Mouse (Mus musculus) forebrain, embryonic 12.5 days (tissue): Measurements from ENCODE around the gene Rcbtb2. TPM values are rescaled to one million over a fixed set of nuclear protein-coding genes. Genes with fewer than 3 reads are reported as not detected.
"Not testable (repeated sequence)": the region's sequence is repeated elsewhere in the genome, so short reads cannot be mapped to it uniquely, and the experiment has no call there.

ENCODE experiments used
- ATAC-seq: fragments of 200-750 bp; cut with Nextera tagmentation; 2 replicates; pipeline ENCODE4 v1.8.0; 2017; ENCODE audit warnings: moderate TSS enrichment; ENCODE audit not compliant: low FRiP score
- H3K27ac ChIP-seq: fragments of 300-500 bp; sonication (generic); 2 replicates; pipeline ENCODE4 v1.5.1; 2016; ENCODE audit warnings: mild to moderate bottlenecking
- H3K27me3 ChIP-seq: fragments of 300-500 bp; sonication (generic); 2 replicates; pipeline ENCODE4 v1.6.1; 2016; ENCODE audit warnings: mild to moderate bottlenecking
- H3K36me3 ChIP-seq: fragments of 300-500 bp; sonication (generic); replicated peaks from 2 replicates; pipeline ENCODE4 v1.6.1; 2016; ENCODE audit warnings: mild to moderate bottlenecking
- H3K4me1 ChIP-seq: fragments of 300-500 bp; sonication (generic); 2 replicates; pipeline ENCODE4 v1.6.1; 2016
- H3K4me2 ChIP-seq: fragments of 300-500 bp; sonication (generic); 2 replicates; pipeline ENCODE4 v1.6.1; 2016; ENCODE audit warnings: mild to moderate bottlenecking, moderate library complexity
- H3K4me3 ChIP-seq: fragments of 300-500 bp; sonication (generic); replicated peaks from 2 replicates; pipeline ENCODE4 v1.5.1; 2016; ENCODE audit warnings: mild to moderate bottlenecking
- H3K9ac ChIP-seq: fragments of 300-500 bp; sonication (generic); 2 replicates; pipeline ENCODE4 v1.6.1; 2016; ENCODE audit warnings: mild to moderate bottlenecking
- H3K9me3 ChIP-seq: fragments of 300-500 bp; sonication (generic); 2 replicates; pipeline ENCODE4 v1.6.1; 2016
- WGBS: fragments of 180-500 bp; shearing (Covaris S2); methylation state at CpG from one replicate; pipeline ENCODE4 v1.1.7; 2016; 5-methylcytosine and 5-hydroxymethylcytosine counted together
- polyA plus RNA-seq: library from polyadenylated mRNA; unstranded; fragments of >200 nt; fragmentation: Nextera tagmentation; extraction: Ambion mirVana; gene quantifications from 2 replicates; pipeline ENCODE4 v1.2.1, GENCODE M21; 2016

Rcbtb2 gene
- polyA plus RNA-seq, 1 experiment from 2014 or later: 136 TPM

DNA sequence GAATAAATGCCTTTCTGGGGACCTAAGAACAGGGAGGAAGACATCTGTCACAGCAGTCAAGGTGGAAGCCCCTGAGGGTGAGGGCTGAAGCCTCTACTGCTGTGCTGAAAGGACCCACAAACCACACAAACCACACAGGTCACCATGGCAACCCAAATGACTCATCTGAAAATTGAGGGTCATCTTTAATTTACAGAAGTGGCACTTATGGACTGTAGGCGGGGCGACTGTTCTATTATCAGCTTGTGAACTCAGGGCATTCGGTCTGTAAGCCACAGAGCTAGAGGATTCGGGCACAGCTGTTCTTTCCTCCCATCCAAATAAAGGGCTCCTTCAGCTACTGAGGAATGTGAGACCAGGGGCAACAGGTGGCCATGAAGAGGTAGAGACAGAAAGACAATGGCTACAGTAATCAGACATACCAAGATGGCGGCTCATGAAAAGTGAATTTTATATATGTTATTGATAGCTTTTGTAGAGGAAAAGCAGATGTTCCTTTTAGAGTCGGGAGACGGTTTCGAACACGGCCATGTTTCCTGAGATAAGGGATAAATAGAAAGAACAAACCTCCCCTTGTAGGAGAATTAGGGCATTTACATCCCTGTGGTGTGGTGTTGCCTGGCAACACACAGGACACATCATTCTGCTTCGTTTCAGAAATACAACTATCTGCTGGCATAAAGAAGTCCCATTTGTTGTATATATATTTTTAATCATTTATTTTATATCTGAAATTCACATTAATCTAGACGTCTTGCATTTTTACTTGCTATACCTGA lies 17.2 kb upstream of the Rcbtb2 start:
- H3K4me3 ChIP-seq: no peak overlapping the region
- peak; percentile 36; the same call in 1 of the 2 replicates for ATAC-seq
- no peak overlapping the region for H3K9ac ChIP-seq
- H3K36me3 ChIP-seq: no peaks in the 10 kb centered on the region
- peaks cover 10% of the 10 kb centered on the region for H3K4me1 ChIP-seq
- H3K4me2 ChIP-seq: no peak overlapping the region
- H3K9me3 ChIP-seq: no peaks in the 10 kb centered on the region
- WGBS: 58% methylated on average over 11 of the region's 11 CpGs
- H3K27me3 ChIP-seq: no peaks in the 10 kb centered on the region
- H3K27ac ChIP-seq: no peak overlapping the region

DNA sequence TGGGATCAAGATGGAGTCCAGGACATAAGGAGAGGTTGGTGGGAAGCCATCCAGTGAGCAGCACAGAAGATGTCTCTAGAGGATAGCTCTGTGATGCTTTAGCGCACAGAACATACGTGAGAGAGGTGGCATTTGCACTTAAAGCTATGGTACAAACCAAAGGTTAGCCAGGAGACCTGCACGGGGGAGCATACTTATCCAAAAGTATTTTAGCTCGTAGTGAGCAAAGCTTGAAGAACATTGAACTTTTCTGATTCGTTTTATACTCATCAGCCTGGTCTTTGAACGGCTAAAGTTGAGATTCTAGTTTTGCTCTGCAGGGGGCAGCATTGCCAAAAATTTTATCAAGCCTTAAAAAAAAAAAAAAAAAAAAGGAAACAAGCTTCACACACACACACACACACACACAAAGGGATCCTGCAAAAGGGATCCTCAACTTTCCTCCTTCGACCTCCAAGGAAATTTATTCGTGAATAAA lies 16.6 kb upstream of the Rcbtb2 start:
- H3K36me3 ChIP-seq: no peaks in the 10 kb centered on the region
- H3K27ac ChIP-seq: no peak overlapping the region
- no peak overlapping the region for H3K9ac ChIP-seq
- no peaks in the 10 kb centered on the region for H3K27me3 ChIP-seq
- no peak overlapping the region for H3K4me2 ChIP-seq
- peak; percentile 17; the same call in 1 of the 2 replicates for ATAC-seq
- H3K9me3 ChIP-seq: no peaks in the 10 kb centered on the region
- peaks cover 10% of the 10 kb centered on the region for H3K4me1 ChIP-seq
- 24% methylated on average over 8 of the region's 8 CpGs for WGBS
- H3K4me3 ChIP-seq: no peak overlapping the region

DNA sequence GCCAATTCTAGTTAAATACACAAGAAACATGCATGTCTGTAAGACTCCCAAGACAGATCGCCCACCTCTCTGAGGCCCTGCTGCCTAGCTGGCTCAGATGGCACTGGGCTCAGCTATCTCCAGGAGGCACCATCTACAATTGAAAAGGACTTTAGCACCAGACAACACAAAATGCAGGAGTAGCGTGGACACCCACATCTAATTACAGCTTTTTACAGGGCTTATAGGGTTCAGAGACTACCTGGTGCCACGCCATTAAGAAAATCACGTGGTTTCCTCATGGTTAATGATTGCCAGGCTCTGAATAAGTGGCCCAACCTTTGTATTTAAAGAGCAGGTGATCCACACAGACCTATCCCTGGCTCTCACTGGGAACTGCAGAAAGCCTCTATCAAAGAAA lies 15.9 kb upstream of the Rcbtb2 start:
- WGBS: 54% methylated on average over 4 of the region's 4 CpGs
- Histone ChIP-seq H3K36me3 (no peaks in the 10 kb centered on the region), H3K27me3 (no peaks in the 10 kb centered on the region), H3K27ac (no peak overlapping the region), H3K4me3 (no peak overlapping the region), H3K4me2 (no peak overlapping the region), H3K9ac (no peak overlapping the region), H3K9me3 (no peaks in the 10 kb centered on the region), H3K4me1 (peaks cover 10% of the 10 kb centered on the region)
- 0 out of 2 replicates have a peak, but pooled peaks have one; percentile 23 for ATAC-seq

DNA sequence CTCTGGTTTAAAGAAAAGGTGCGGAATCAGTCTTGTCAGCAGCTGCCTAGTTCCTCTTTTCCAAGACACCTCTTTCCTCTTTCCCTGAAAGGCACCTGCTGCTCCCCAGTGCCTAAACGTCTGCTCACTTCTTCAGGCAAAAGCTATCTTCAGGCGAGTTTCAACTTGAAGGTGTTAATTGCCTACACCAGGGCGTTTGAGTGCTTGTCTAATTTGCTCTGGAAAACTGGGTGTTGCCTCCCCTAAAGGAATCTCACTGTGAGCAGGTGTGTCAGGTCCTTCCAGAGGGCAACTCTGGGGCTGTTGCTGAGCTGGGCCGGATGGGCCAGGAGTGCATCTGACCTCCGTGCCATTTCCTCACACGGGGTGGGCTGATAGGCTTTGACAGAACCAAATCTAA lies 15.5 kb upstream of the Rcbtb2 start:
- no peaks in the 10 kb centered on the region for H3K9me3 ChIP-seq
- 51% methylated on average over 7 of the region's 7 CpGs for WGBS
- H3K9ac ChIP-seq: no peak overlapping the region
- H3K36me3 ChIP-seq: no peaks in the 10 kb centered on the region
- H3K4me1 ChIP-seq: peaks cover 10% of the 10 kb centered on the region
- H3K27me3 ChIP-seq: no peaks in the 10 kb centered on the region
- H3K4me3 ChIP-seq: no peak overlapping the region
- no peak overlapping the region for H3K4me2 ChIP-seq
- no peak overlapping the region for H3K27ac ChIP-seq
- ATAC-seq: peak; percentile 36; the same call in 1 of the 2 replicates

DNA sequence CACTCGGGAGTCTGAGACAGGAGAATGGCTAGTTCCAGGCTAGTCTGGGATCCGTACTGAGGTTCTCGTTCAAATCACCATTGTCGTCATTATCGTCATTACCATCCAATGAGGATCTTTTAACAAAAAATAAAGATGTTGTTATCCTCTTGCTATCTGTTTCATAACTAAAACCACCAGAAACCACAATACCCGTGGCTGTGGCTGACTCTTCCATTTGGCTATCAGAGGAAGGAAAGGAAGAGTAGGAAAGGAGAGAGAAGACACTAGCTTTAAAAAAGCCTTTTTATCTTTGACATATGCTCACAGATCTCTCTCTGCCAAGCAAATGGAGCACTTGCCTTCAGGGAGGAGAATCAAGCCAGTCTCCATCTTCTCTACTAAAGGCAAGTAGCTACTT lies 14.9 kb upstream of the Rcbtb2 start:
- H3K36me3 ChIP-seq: no peaks in the 10 kb centered on the region
- no peak overlapping the region for H3K4me2 ChIP-seq
- 84% methylated on average over 6 of the region's 6 CpGs for WGBS
- H3K27ac ChIP-seq: no peak overlapping the region
- no peak for ATAC-seq
- H3K27me3 ChIP-seq: no peaks in the 10 kb centered on the region
- peaks cover 6% of the 10 kb centered on the region; the same call in 1 of the 2 replicates for H3K4me1 ChIP-seq
- H3K9me3 ChIP-seq: no peaks in the 10 kb centered on the region
- H3K9ac ChIP-seq: no peak overlapping the region
- no peak overlapping the region for H3K4me3 ChIP-seq

- no peak overlapping the region for H3K4me2 ChIP-seq
- no peak overlapping the region for H3K27ac ChIP-seq
- no peaks in the 10 kb centered on the region for H3K36me3 ChIP-seq
- no peaks in the 10 kb centered on the region for H3K9me3 ChIP-seq
- WGBS: 61% methylated on average over 3 of the region's 3 CpGs
- no peaks in the 10 kb centered on the region for H3K27me3 ChIP-seq
- peaks cover 1% of the 10 kb centered on the region; the same call in 1 of the 2 replicates for H3K4me1 ChIP-seq
- H3K9ac ChIP-seq: no peak overlapping the region
- ATAC-seq: no peak
- H3K4me3 ChIP-seq: no peak overlapping the region
Observed at GRCm38 (mm10) chr14:73110682-73111081, 12.2 kb upstream of the Rcbtb2 start.

GRCm38 (mm10) chr14:73111091-73111490 lies 11.7 kb upstream of the Rcbtb2 start:
- Histone ChIP-seq H3K36me3 (no peaks in the 10 kb centered on the region), H3K4me2 (no peak overlapping the region), H3K9ac (no peak overlapping the region), H3K27me3 (no peaks in the 10 kb centered on the region), H3K27ac (no peak overlapping the region), H3K4me3 (no peak overlapping the region), H3K9me3 (no peaks in the 10 kb centered on the region), H3K4me1 (no peaks in the 10 kb centered on the region; the same call in 1 of the 2 replicates)
- no peak for ATAC-seq
- WGBS: 38% methylated on average over 1 of the region's 1 CpGs

- H3K4me1 ChIP-seq: no peaks in the 10 kb centered on the region
- H3K27me3 ChIP-seq: no peaks in the 10 kb centered on the region
- no peak overlapping the region for H3K27ac ChIP-seq
- no peak overlapping the region for H3K4me3 ChIP-seq
- H3K9me3 ChIP-seq: no peaks in the 10 kb centered on the region
- WGBS: 67% methylated on average over 12 of the region's 12 CpGs
- no peak for ATAC-seq
- H3K4me2 ChIP-seq: no peak overlapping the region
- H3K36me3 ChIP-seq: no peaks in the 10 kb centered on the region
- H3K9ac ChIP-seq: no peak overlapping the region
Observed at GRCm38 (mm10) chr14:73112186-73112840, 10.5 kb upstream of the Rcbtb2 start.

DNA sequence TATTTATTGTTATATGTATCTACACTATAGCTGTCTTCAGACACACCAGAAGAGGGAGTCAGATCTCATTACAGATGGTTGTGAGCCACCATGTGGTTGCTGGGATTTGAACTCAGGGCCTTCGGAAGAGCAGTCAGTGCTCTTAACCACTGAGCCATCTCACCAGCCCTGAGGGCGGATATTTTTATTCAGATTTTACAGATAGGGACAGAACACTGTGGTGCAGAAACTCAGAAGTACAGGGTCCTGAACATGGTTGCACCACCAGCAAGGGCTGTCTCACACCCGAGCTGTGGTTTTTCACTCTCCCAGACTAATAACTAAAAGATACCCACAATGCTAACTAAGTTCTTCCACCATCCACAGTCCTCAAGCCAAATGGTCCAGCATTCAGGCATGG lies 7.9 kb upstream of the Rcbtb2 start:
- H3K4me3 ChIP-seq, H3K27ac ChIP-seq, H3K27me3 ChIP-seq, H3K9ac ChIP-seq, H3K36me3 ChIP-seq, H3K4me2 ChIP-seq, ATAC-seq, H3K9me3 ChIP-seq: not testable (repeated sequence)
- 93% methylated on average over 3 of the region's 3 CpGs for WGBS
- peaks cover 11% of the 10 kb centered on the region for H3K4me1 ChIP-seq

DNA sequence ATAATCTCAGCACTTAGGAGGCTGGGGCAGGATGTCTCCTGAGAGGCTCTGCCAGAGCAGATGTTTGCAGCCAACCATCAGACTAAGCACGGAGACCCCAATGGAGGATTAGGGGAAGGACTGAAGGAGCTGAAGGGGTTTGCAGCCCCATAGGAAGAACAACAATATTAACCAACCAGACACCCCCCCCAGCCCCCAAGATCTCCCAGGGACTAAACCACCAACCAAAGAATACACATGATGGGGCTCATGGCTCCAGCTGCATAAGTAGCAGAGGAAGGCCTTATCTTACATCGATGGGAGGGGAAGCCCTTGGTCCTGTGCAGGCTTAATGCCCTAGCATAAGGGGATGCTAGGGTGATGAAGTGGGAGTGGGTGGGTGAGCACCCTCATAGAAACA lies 6.5 kb upstream of the Rcbtb2 start:
- no peak overlapping the region for H3K4me2 ChIP-seq
- no peak overlapping the region for H3K27ac ChIP-seq
- no peak overlapping the region for H3K9ac ChIP-seq
- no peak for ATAC-seq
- 81% methylated on average over 2 of the region's 2 CpGs for WGBS
- no peaks in the 10 kb centered on the region for H3K36me3 ChIP-seq
- no peaks in the 10 kb centered on the region for H3K27me3 ChIP-seq
- peaks cover 16% of the 10 kb centered on the region for H3K4me1 ChIP-seq
- H3K9me3 ChIP-seq: no peaks in the 10 kb centered on the region
- H3K4me3 ChIP-seq: no peak overlapping the region

DNA sequence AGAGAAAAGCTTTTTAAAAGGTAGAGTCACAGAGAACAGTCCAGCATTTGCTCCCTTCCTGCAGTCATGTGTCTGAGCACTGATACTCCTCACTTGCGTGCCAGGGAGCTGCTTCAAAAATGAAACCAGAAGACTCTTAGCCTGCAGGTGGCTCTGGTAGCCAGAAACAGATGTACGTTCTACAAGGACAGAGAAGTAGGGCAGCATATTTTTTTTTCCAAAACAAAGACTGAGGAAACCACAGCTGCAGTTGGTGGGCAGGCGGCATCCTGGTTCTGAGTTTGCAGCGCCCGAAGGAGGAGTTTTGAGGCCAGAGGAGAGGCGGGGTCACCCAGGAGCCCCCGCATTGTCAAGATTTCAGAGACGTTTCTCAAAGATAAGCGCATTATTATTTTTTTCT lies 5.9 kb upstream of the Rcbtb2 start:
- H3K4me1 ChIP-seq: peaks cover 16% of the 10 kb centered on the region
- H3K36me3 ChIP-seq: no peaks in the 10 kb centered on the region
- no peak for ATAC-seq
- H3K27ac ChIP-seq: no peak overlapping the region
- no peaks in the 10 kb centered on the region for H3K27me3 ChIP-seq
- H3K9ac ChIP-seq: no peak overlapping the region
- no peak overlapping the region for H3K4me2 ChIP-seq
- no peak overlapping the region for H3K4me3 ChIP-seq
- WGBS: 63% methylated on average over 9 of the region's 9 CpGs
- no peaks in the 10 kb centered on the region for H3K9me3 ChIP-seq

DNA sequence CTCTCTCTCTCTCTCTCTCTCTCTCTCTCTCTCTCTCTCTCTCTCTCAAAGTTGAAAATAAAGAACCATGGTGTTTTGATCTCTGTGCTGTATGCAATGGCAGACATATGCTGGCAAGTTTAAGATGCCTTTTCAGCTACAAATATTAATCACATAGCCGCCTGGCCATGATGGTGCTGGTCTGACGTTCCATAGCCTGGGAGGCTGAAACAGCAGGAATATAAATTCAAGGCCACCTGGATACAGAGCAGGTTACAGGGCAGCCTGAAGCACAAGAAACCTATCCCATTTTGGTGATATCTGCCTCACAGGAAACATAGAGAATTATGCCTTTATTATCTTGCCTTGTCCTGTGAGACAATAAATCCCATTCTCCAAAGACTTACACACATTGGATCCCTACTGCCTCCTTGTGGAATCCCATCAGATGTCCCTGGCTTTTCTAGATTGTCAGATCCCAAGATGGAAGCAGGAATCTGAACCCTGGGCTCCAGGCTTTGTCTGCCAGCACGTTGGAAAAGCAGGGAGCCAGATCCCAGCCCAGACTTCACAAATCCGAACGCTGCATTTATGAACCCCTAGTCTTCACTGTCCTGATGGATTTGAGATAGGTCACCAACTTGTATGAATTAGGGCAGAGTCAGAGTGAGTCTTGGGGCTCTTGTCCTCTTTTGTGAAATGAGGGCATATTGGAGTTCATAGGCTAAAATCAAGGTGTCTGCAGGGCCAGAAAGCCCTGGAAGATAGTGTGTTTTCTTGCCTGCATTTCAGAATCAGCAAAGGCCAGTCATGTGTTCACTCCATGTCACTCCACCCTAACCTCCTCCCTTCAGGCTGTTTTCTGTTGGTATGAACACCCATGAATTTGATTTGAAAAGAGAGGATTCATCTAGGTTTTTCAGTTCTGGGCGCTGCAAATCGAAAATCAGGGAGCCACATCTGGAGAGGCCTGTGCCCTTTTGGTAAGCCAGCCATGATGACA lies 5.1 kb upstream of the Rcbtb2 start:
- Histone ChIP-seq H3K9me3 (no peaks in the 10 kb centered on the region), H3K4me3 (no peak overlapping the region), H3K4me1 (peaks cover 16% of the 10 kb centered on the region), H3K27ac (no peak overlapping the region), H3K9ac (no peak overlapping the region), H3K4me2 (no peak overlapping the region), H3K36me3 (no peaks in the 10 kb centered on the region), H3K27me3 (no peaks in the 10 kb centered on the region)
- WGBS: 82% methylated on average over 7 of the region's 7 CpGs
- ATAC-seq: no peak
